9 mouse cellular contexts compared by ENCODE assay signal in genomic region chr3:67344599-67344998, GRCm38 (mm10). TPM values are rescaled to one million over a fixed set of nuclear protein-coding genes. Genes with fewer than 3 reads are reported as not detected.
DNase-seq lines count a peak whose midpoint lies in the region; ATAC-seq lines count a peak whose summit lies in the region.
"Had no signal": no experiment of that assay in that cellular context is flagged by ENCODE, and none has a peak within 500 bp of the region (broad histone marks: within the 10 kb centered on the region; RNA-seq: fewer than 3 reads in every experiment).

No protein-coding gene starts in this region.

- H3K4me2 ChIP-seq in heart, embryonic 11.5 days, result no peak overlapping the region
- H3K4me2 ChIP-seq: lung, embryonic 15.5 days had no signal

- ATAC-seq in heart, embryonic 11.5 days (replicated peaks; ENCODE audit: insufficient number of reproducible peaks, low FRiP score, low TSS enrichment), result no peak
- ATAC-seq in megakaryocyte, adult 5-6 weeks (ENCODE audit: poor library complexity, severe bottlenecking), result peak; percentile 66

- no peaks in the 10 kb centered on the region for H3K9me3 ChIP-seq in heart, embryonic 10.5 days
- H3K9me3 ChIP-seq in heart, embryonic 11.5 days (replicated peaks; ENCODE audit: control insufficient read depth, low read length), result no peaks in the 10 kb centered on the region
- H3K9me3 ChIP-seq: lung, embryonic 15.5 days had no signal

- no peaks in the 10 kb centered on the region for H3K4me1 ChIP-seq in heart, embryonic 10.5 days
- no peaks in the 10 kb centered on the region for H3K4me1 ChIP-seq in heart, embryonic 11.5 days (ENCODE audit: control insufficient read depth, insufficient read depth, low read length)
- H3K4me1 ChIP-seq: lung, embryonic 15.5 days had no signal

- no peaks in the 10 kb centered on the region for H3K27me3 ChIP-seq in heart, embryonic 10.5 days (ENCODE audit: insufficient read depth, poor library complexity, severe bottlenecking)
- H3K27me3 ChIP-seq in heart, embryonic 11.5 days (ENCODE audit: control insufficient read depth, insufficient read depth, low read length), result no peaks in the 10 kb centered on the region
- H3K27me3 ChIP-seq: lung, embryonic 15.5 days had no signal

- DNase-seq in heart, embryonic 10.5 days (ENCODE audit: low spot score), result peak; percentile 75
- DNase-seq in ES-CJ7 (ENCODE audit: low read depth, low spot score), result peak; percentile 56
- DNase-seq in cerebellum, adult 8-10 months, result peak; percentile 25
- DNase-seq in gastrocnemius, postnatal 10 days, result peak; percentile 39
- DNase-seq in layer of hippocampus, adult 9-10 months (ENCODE audit: low spot score), result peak; percentile 27
- DNase-seq in spleen, postnatal 10 days (ENCODE audit: low spot score in 2 of 2), result peak; percentile 20 to 63

- H3K9ac ChIP-seq in heart, embryonic 11.5 days (ENCODE audit: low read depth, low read length), result no peak overlapping the region
- H3K9ac ChIP-seq: lung, embryonic 15.5 days had no signal

- no peaks in the 10 kb centered on the region for H3K36me3 ChIP-seq in heart, embryonic 10.5 days
- H3K36me3 ChIP-seq in heart, embryonic 11.5 days (ENCODE audit: control insufficient read depth, insufficient read depth, low read length), result no peaks in the 10 kb centered on the region
- H3K36me3 ChIP-seq: lung, embryonic 15.5 days had no signal

- WGBS in heart, embryonic 10.5 days, result 5% methylated on average over 2 of the region's 2 CpGs
- WGBS in heart, embryonic 11.5 days (ENCODE audit: insufficient replicate concordance), result 8% methylated on average over 2 of the region's 2 CpGs

- no peak overlapping the region for H3K4me3 ChIP-seq in heart, embryonic 10.5 days
- H3K4me3 ChIP-seq in heart, embryonic 11.5 days (ENCODE audit: low read depth, low read length), result no peak overlapping the region
- H3K4me3 ChIP-seq: lung, embryonic 15.5 days had no signal

- no peak overlapping the region for H3K27ac ChIP-seq in heart, embryonic 10.5 days
- H3K27ac ChIP-seq in heart, embryonic 11.5 days (ENCODE audit: low read depth, low read length), result no peak overlapping the region
- H3K27ac ChIP-seq: lung, embryonic 15.5 days had no signal

RNA-seq across cellular contexts. Expression of gene Mlf1, which starts 29.3 kb away (rescaled TPM):
- polyA plus RNA-seq in heart, embryonic 10.5 days (2016; fragmentation: Nextera tagmentation; extraction: Ambion mirVana), result 28.8 and 32.6 TPM in 2 replicates
- polyA plus RNA-seq in heart, embryonic 11.5 days (2014; fragmentation: Nextera tagmentation; extraction: Ambion mirVana), result 57.9 and 60.7 TPM in 2 replicates
- total RNA-seq in gastrocnemius, postnatal 10 days (2021), result 100 to 1,000 TPM; 466 to 536 TPM
- total RNA-seq in megakaryocyte, adult 5-6 weeks (2015), result 0.91 and 1.2 TPM in 2 replicates
- 0.44 TPM in 1 of 2 replicates, not detected in the other for total RNA-seq in megakaryocyte, adult 5-6 weeks (2017)

RNA-seq across cellular contexts. Expression of gene Gm17402, which starts 30.4 kb away (rescaled TPM):
- polyA plus RNA-seq in heart, embryonic 10.5 days (2016; fragmentation: Nextera tagmentation; extraction: Ambion mirVana), result not detected in 2 replicates
- polyA plus RNA-seq in heart, embryonic 11.5 days (2014; fragmentation: Nextera tagmentation; extraction: Ambion mirVana), result not detected in 2 replicates
- not detected for total RNA-seq in gastrocnemius, postnatal 10 days (2021)
- not detected in 2 replicates for total RNA-seq in megakaryocyte, adult 5-6 weeks (2015)
- total RNA-seq in megakaryocyte, adult 5-6 weeks (2017), result not detected in 2 replicates
- polyA plus RNA-seq: lung, embryonic 15.5 days had no signal

Comparison
In these comparisons a context has a peak if more than half of its experiments do, and no peak if none do; other contexts are left out.
1. DNase-seq: peak in every context shown above with its lines; median percentile 75 in heart, embryonic 10.5 days; 56 in ES-CJ7; 42 in spleen, postnatal 10 days; 39 in gastrocnemius, postnatal 10 days; 27 in layer of hippocampus, adult 9-10 months; 25 in cerebellum, adult 8-10 months.
2. RNA of gene Mlf1, which starts 29.3 kb away (total RNA-seq): 466 to 536 TPM in gastrocnemius, postnatal 10 days; 0.44 to 1.2 TPM in megakaryocyte, adult 5-6 weeks; every median in the first group is over 100 times any median in the second.